2 mouse cellular contexts compared by ENCODE assay signal in the genomic region with DNA sequence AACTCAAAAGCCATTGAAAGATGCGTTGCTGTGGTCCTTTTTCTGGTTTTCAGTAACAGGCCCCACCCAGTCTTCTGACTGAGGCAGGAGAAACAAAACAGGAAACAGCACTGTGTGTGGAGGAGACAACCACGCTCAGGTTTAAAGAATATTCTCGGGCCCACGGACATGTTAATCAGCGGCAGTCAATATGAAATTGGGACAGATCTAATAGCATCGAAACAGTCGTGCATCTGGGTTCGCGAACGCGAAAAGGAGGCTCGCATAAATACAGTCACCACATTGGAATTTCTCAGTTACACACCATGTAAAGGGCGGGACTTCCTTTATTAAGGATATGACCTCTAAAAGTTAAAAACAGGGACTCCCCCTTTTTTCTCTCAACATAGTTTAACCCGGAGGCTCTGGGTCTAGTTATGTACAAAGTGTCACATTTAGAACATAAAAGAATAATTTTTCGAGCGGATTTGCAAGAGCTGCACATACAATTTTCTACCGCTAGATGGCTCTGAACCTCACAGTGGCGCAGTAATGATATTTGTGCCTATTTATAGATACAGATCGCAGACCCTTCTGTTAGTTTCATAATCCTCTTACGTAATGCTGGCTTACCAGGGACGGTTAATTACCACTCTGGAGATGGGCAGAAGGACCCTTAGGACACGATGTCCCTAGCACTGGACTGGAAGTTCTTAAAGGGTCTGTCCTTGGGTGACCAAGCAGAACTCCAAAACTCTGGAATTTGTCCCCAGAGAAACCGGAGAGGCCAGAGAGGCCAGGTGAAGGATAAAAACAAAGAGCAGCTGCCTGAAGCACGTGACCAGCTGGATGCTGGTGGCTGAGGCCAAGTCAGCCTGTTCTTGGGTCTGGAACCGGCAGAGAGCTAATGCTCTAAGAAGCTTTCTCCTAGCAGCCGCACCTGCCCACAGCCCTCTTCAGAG.
TF ChIP-seq lines count a peak whose summit lies in the region.

No protein-coding gene starts in this region.

TF ChIP-seq in CH12.LX, 34 proteins besides CTCF, POLR2A, EP300 and RAD21 (continued from another document):
- TF ChIP-seq RCOR1 (conservative IDR thresholded peaks at IDR 0.05; ENCODE audit: low read depth, low read length) (no peak), HCFC1 (IDR thresholded peaks at IDR 0.05; ENCODE audit: low read depth, low read length) (peak; percentile 11; the same call in 1 of the 2 replicates), USF1 (IDR thresholded peaks at IDR 0.05; ENCODE audit: low read depth, low read length) (peak; percentile 33; the same call in 1 of the 2 replicates), E2F4 (IDR thresholded peaks at IDR 0.05; ENCODE audit: insufficient replicate concordance, low read depth, low read length) (no peak), IRF4 (IDR thresholded peaks at IDR 0.05; ENCODE audit: low read depth, low read length) (peak; percentile 47), JUN (IDR thresholded peaks at IDR 0.05; ENCODE audit: insufficient read depth, low read depth, low read length) (peak; percentile 46; the same call in 1 of the 2 replicates), ELF1 (IDR thresholded peaks at IDR 0.05; ENCODE audit: low read depth, low read length) (peak; percentile 43; the same call in 1 of the 2 replicates), BHLHE40 (IDR thresholded peaks at IDR 0.05; ENCODE audit: low read depth, low read length) (peak; percentile 70), NRF1 (IDR thresholded peaks at IDR 0.05; ENCODE audit: low read depth, low read length) (no peak), SMC3 (IDR thresholded peaks at IDR 0.05; ENCODE audit: low read depth, low read length) (peak; percentile 63), ZMIZ1 (IDR thresholded peaks at IDR 0.05; ENCODE audit: low read depth, low read length) (no peak), CHD1 (IDR thresholded peaks at IDR 0.05; ENCODE audit: low read depth, low read length) (peak; percentile 56; the same call in 1 of the 2 replicates), MAX (IDR thresholded peaks at IDR 0.05; ENCODE audit: low read length) (peak; percentile 48; the same call in 1 of the 2 replicates), POLR2AphosphoS2 (IDR thresholded peaks at IDR 0.05; ENCODE audit: low read depth, low read length) (no peak), JUND (conservative IDR thresholded peaks at IDR 0.05; ENCODE audit: low read depth, low read length) (peak; percentile 58), MXI1 (IDR thresholded peaks at IDR 0.05; ENCODE audit: low read depth, low read length) (peak; percentile 38; the same call in 1 of the 2 replicates), NELFE (IDR thresholded peaks at IDR 0.05; ENCODE audit: low read depth, low read length) (0 out of 2 replicates have a peak, but pooled peaks have one; percentile 7), SIN3A (IDR thresholded peaks at IDR 0.05; ENCODE audit: low read length) (peak; percentile 81), USF2 (conservative IDR thresholded peaks at IDR 0.05; ENCODE audit: low read depth, low read length) (peak; percentile 34; the same call in 1 of the 2 replicates)

TF ChIP-seq in myocyte, 11 proteins besides CTCF, POLR2A, EP300 and RAD21 (continued from another document):
- TF ChIP-seq MYOD1 (IDR thresholded peaks at IDR 0.05; ENCODE audit: control insufficient read depth in 1 of 3, insufficient read length in 2 of 3, low read depth in 2 of 3) (peak; percentile 47 to 94 (median 90)), MAX (IDR thresholded peaks at IDR 0.05; ENCODE audit: low read depth) (no peak), E2F4 (IDR thresholded peaks at IDR 0.05; ENCODE audit: insufficient read depth) (no peak), TCF12 (IDR thresholded peaks at IDR 0.05; ENCODE audit: insufficient read depth, poor library complexity, severe bottlenecking) (peak; percentile 79)
